In genomic region chr5:127191881-127192280, GRCm38 (mm10) we compare ENCODE assay signal across 10 mouse cellular contexts. TPM values are rescaled to one million over a fixed set of nuclear protein-coding genes. Genes with fewer than 3 reads are reported as not detected.
A peak's percentile ranks its signal among the peaks of the same experiment; 100 is the strongest.
DNase-seq lines count a peak whose midpoint lies in the region.
"Had no signal": no experiment of that assay in that cellular context is flagged by ENCODE, and none has a peak within 500 bp of the region (broad histone marks: within the 10 kb centered on the region; RNA-seq: fewer than 3 reads in every experiment).

No protein-coding gene starts in this region.

- peak; percentile 69 for DNase-seq in heart, postnatal 4 days
- no peak for DNase-seq in heart, adult 9 months (ENCODE audit: low spot score in 2 of 2)
- DNase-seq in urinary bladder, postnatal 25 days (ENCODE audit: low spot score) = peak; percentile 13
- DNase-seq in urinary bladder, adult 18-20 months (ENCODE audit: low spot score in 2 of 2) = no peak
- DNase-seq in kidney, postnatal 36 days = peak; percentile 6 to 66
- DNase-seq in yolk sac, embryonic 10.5 days (ENCODE audit: low spot score) = peak; percentile 14
- DNase-seq in cerebellum, postnatal 36 days = no peak
- DNase-seq in layer of hippocampus, adult 9-11 months = no peak

RNA-seq across cellular contexts. Expression of gene Tmem132c, which starts 49.7 kb away (rescaled TPM):
- under 1 TPM; 0.47 to 0.52 TPM for total RNA-seq in heart, postnatal 4 days (2021)
- total RNA-seq: common myeloid progenitor, adult 5-6 weeks; hematopoietic stem cell, adult 5-6 weeks had no signal

Comparison
In these comparisons a context has a peak if more than half of its experiments do, and no peak if none do; other contexts are left out.
1. DNase-seq: peak in heart, postnatal 4 days (single experiment), urinary bladder, postnatal 25 days (single experiment), kidney, postnatal 36 days (2 of 2) and yolk sac, embryonic 10.5 days (single experiment); none in heart, adult 9 months (0 of 2), urinary bladder, adult 18-20 months (0 of 2), cerebellum, postnatal 36 days (0 of 2) and layer of hippocampus, adult 9-11 months (single experiment).